Mouse (Mus musculus) lung, adult 2 months (tissue): ENCODE results near the gene Btbd9.

Source experiments
- CTCF ChIP-seq: fragments of 200-500 bp; IDR thresholded peaks from 2 replicates; pipeline ENCODE4 v1.5.1; 2011; ENCODE audit warnings: mild to moderate bottlenecking, low read length, control low read depth; ENCODE audit not compliant: insufficient read depth
- POLR2A ChIP-seq: fragments of 200-500 bp; IDR thresholded peaks from 2 replicates; pipeline ENCODE4 v1.6.1; 2011; ENCODE audit warnings: low read depth, mild to moderate bottlenecking, control low read depth, low read length, borderline replicate concordance; ENCODE audit errors: extremely low read depth

DNA sequence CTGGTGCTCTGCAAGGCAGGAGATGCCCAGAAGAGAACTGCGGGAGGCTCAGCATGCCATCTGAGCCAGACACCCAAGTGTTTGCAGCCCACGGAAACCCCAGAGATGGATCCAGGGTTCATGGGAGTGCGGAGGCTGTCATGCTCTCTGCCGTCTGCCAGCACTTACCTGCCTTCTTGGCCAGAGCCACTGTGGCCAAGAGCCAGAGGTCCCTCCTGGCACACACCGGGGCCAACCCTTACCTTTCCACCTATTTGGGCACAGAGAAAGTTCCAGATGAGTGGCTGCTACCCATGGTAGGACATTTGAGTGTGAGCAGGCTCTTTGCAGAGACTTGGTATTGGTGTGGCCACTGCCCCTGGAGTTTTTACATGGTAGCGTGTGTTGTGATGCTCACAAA, 365.4 kb downstream of the Btbd9 start:
- no peak for TF ChIP-seq CTCF
- TF ChIP-seq POLR2A: no peak
